Mouse (Mus musculus): ENCODE results near the gene Polr2g. TPM values are rescaled to one million over a fixed set of nuclear protein-coding genes. Genes with fewer than 3 reads are reported as not detected.
"Not testable (repeated sequence)": the region's sequence is repeated elsewhere in the genome, so short reads cannot be mapped to it uniquely, and the experiment has no call there.

Polr2g gene
- polyA plus RNA-seq, 1 experiment, result 13.5 TPM

DNA sequence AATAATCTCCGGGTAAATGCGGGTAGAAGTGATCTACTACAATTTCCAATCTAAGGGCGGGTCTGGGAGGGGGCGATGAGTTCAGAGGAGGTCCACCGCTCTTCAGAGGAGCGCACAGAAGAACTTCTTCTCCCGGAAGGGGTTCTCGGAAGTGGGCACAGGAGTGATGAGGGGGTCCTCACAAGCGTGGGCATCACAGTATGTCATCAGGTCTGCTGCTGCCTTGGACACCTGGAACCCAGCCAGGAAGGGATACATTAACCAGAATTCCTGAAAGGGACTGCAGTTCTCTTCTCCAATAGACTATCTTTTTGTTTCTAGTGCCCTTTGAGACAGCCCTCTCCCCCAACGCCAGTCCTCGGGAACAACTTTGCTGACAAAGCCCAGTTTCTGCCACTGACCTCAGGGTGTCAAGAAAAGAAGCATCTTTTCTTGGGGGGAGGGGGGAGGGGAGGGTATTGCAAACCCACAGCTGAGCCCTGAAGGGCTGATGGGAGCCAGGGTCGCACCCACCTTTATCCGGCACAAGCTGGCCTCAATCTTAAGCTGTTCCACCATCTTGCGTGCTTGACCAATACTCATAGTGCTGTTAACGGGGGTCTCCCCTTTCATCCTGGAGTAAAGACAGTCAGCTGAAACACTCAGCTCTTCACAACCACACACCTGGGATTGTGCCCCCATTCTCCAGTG is 39.8 kb upstream of the Polr2g start:
- peaks cover 14% of the 10 kb centered on the region for H3K4me1 ChIP-seq (ENCODE audit: control insufficient read depth, insufficient read depth, insufficient read length, low read length)
- no peak overlapping the region for H3K27ac ChIP-seq (ENCODE audit: insufficient read depth, low read depth, low read length)
- WGBS, result 24% methylated on average over 15 of the region's 15 CpGs
- TF ChIP-seq CTCF (IDR thresholded peaks at IDR 0.05; ENCODE audit: extremely low read depth, insufficient read length, insufficient replicate concordance, low read depth, low read length) (no peak), POLR2A (IDR thresholded peaks at IDR 0.05; ENCODE audit: low read depth, low read length) (no peak)
- H3K36me3 ChIP-seq (ENCODE audit: control insufficient read depth, insufficient read depth, low read length), result peaks cover 10% of the 10 kb centered on the region
- peak overlapping the region; percentile 95 for H3K4me3 ChIP-seq (ENCODE audit: low read depth, low read length)
- no peaks in the 10 kb centered on the region for H3K27me3 ChIP-seq (ENCODE audit: control insufficient read depth, insufficient read depth, low read length)

DNA sequence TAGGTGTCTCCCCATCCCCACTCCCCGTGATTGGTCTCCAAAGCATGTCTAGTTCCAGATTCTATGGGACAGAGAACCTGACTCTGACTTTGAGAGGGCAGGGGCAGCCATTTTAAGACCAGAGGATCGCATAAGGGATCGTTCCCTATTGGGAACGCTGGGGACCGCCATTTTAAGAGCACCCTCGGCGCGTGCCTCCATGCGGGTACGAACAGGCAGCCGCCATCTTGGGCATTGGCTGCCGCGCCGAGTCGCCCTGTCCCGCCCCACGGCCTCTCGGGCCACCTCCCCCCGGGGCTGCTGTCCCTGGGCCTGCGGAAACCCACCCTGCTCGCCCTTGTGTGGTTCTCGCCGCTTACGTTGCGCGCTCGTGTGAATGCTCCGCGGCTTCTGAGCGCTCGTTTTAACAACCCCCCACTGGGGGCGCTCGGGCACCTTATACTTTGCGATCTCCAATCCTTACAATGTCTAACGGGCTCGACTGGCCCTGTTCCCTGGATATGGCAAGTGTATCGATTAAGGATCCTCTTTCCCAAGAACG is 38.9 kb upstream of the Polr2g start, which contains the start of gene Bscl2:
Gene Bscl2, plus strand, starts transcription at position 217 of the 541 bp plus-strand sequence.
- TF ChIP-seq POLR2A (IDR thresholded peaks at IDR 0.05; ENCODE audit: low read depth, low read length) (peak; percentile 19), CTCF (IDR thresholded peaks at IDR 0.05; ENCODE audit: extremely low read depth, insufficient read length, insufficient replicate concordance, low read depth, low read length) (peak; percentile 67; the same call in 1 of the 2 replicates)
- peaks cover 17% of the 10 kb centered on the region for H3K36me3 ChIP-seq (ENCODE audit: control insufficient read depth, insufficient read depth, low read length)
- H3K4me3 ChIP-seq (ENCODE audit: low read depth, low read length), result peak within 1 kb of the TSS; percentile 95
- no peaks in the 10 kb centered on the region for H3K27me3 ChIP-seq (ENCODE audit: control insufficient read depth, insufficient read depth, low read length)
- peak within 1 kb of the TSS; percentile 65 for H3K27ac ChIP-seq (ENCODE audit: insufficient read depth, low read depth, low read length)
- WGBS, result under 1% methylated on average over 38 of the region's 38 CpGs
- peaks cover 14% of the 10 kb centered on the region for H3K4me1 ChIP-seq (ENCODE audit: control insufficient read depth, insufficient read depth, insufficient read length, low read length)

DNA sequence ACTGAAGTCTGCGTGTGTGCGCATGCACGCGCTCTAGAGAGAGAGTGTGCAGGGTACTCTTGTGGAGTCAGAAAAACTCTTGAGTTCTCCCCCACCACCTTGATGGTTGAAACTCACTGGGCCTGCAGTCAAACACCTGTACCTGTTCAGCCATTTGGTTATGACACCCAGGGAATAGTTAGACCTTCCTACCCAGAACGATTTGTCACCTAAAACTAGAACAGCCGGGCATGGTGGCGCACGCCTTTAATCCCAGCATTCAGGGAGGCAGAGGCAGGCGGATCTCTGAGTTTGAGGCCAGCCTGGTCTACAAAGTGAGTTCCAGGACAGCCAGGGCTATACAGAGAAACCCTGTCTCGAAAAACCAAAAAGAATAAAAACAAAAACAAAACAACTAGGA is 38.0 kb upstream of the Polr2g start:
- not testable (repeated sequence) for H3K27ac ChIP-seq (ENCODE audit: insufficient read depth, low read depth, low read length); H3K27me3 ChIP-seq (ENCODE audit: control insufficient read depth, insufficient read depth, low read length)
- WGBS, result 94% methylated on average over 10 of the region's 10 CpGs

DNA sequence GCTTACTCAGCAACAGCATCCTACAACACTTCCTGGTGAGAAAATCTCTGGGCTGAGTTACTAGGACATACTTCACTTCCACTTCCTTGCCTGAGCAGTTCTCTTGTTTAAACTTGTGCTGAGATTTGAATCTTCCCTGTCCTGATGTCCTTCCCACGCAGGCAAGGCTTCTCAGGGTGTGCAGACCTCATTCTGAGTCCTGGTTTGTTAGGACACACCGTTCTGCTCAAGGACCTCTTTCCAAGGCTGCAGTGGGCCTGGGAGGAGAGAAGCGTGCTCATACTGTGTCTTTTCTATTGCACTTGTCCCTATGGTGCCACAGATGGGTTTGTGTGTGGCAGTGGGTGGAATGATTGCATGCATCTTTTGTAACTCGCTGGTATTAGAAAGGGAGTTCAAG is 34.6 kb upstream of the Polr2g start:
- no peak overlapping the region for H3K27ac ChIP-seq (ENCODE audit: insufficient read depth, low read depth, low read length)
- WGBS, result 87% methylated on average over 4 of the region's 4 CpGs
- H3K36me3 ChIP-seq (ENCODE audit: control insufficient read depth, insufficient read depth, low read length), result peaks cover 60% of the 10 kb centered on the region

More for the DNA sequence above, 38.0 kb upstream of the Polr2g start:
- Histone ChIP-seq H3K36me3 (ENCODE audit: control insufficient read depth, insufficient read depth, low read length) (peaks cover 27% of the 10 kb centered on the region), H3K4me1 (ENCODE audit: control insufficient read depth, insufficient read depth, insufficient read length, low read length) (peaks cover 14% of the 10 kb centered on the region)
- not testable (repeated sequence) for H3K4me3 ChIP-seq (ENCODE audit: low read depth, low read length)

DNA sequence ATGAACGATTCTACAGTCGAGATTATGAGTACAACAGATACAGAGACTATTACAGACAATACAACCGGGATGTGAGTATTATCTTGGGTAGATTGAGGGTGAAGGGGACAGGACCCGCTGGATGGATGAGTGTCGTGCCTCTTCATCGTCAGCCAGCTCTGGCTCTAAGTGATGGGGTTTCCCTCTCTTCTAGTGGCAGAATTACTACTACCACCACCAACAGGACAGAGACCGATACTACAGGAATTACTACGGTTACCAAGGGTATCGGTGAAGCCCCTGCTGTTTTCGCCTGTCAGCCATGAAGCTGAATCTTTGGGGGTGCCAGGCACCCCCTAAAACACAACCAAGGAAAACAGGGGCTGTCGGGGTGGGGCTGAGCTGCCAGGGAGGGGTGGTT is 32.9 kb upstream of the Polr2g start:
- H3K4me3 ChIP-seq (ENCODE audit: low read depth, low read length), result no peak overlapping the region
- H3K27me3 ChIP-seq (ENCODE audit: control insufficient read depth, insufficient read depth, low read length), result no peaks in the 10 kb centered on the region
- H3K36me3 ChIP-seq (ENCODE audit: control insufficient read depth, insufficient read depth, low read length), result peaks cover 73% of the 10 kb centered on the region
- no peaks in the 10 kb centered on the region for H3K4me1 ChIP-seq (ENCODE audit: control insufficient read depth, insufficient read depth, insufficient read length, low read length)
- no peak overlapping the region for H3K27ac ChIP-seq (ENCODE audit: insufficient read depth, low read depth, low read length)
- TF ChIP-seq CTCF (IDR thresholded peaks at IDR 0.05; ENCODE audit: extremely low read depth, insufficient read length, insufficient replicate concordance, low read depth, low read length) (no peak), POLR2A (IDR thresholded peaks at IDR 0.05; ENCODE audit: low read depth, low read length) (no peak)
- WGBS, result 86% methylated on average over 11 of the region's 11 CpGs

More for the DNA sequence above, 34.6 kb upstream of the Polr2g start:
- TF ChIP-seq CTCF (IDR thresholded peaks at IDR 0.05; ENCODE audit: extremely low read depth, insufficient read length, insufficient replicate concordance, low read depth, low read length) (no peak), POLR2A (IDR thresholded peaks at IDR 0.05; ENCODE audit: low read depth, low read length) (no peak)
- H3K4me1 ChIP-seq (ENCODE audit: control insufficient read depth, insufficient read depth, insufficient read length, low read length), result peaks cover 3% of the 10 kb centered on the region; the same call in 1 of the 2 replicates
- no peaks in the 10 kb centered on the region for H3K27me3 ChIP-seq (ENCODE audit: control insufficient read depth, insufficient read depth, low read length)
- H3K4me3 ChIP-seq (ENCODE audit: low read depth, low read length), result no peak overlapping the region

DNA sequence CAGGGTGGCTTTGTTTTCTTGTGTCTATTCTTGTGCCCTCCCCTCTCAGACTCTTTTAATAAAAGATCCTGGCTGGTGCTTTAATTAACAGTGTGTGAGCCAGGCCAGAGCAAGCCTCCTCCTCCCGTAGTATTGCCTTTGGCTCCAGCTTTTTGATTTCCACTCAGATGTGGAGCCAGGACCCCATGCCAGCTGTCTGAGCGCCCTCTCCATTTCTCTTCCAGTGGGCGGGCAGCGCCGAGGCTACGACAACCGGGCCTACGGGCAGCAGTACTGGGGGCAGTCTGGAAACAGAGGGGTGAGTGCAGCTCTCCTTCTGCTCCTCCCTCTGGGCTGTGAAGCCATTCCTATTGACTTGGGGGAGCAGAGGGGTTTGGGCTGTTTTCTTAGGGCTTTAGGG is 32.3 kb upstream of the Polr2g start:
- TF ChIP-seq CTCF (IDR thresholded peaks at IDR 0.05; ENCODE audit: extremely low read depth, insufficient read length, insufficient replicate concordance, low read depth, low read length) (no peak), POLR2A (IDR thresholded peaks at IDR 0.05; ENCODE audit: low read depth, low read length) (no peak)
- H3K4me3 ChIP-seq (ENCODE audit: low read depth, low read length), result no peak overlapping the region
- 95% methylated on average over 8 of the region's 8 CpGs for WGBS
- H3K27ac ChIP-seq (ENCODE audit: insufficient read depth, low read depth, low read length), result no peak overlapping the region
- H3K27me3 ChIP-seq (ENCODE audit: control insufficient read depth, insufficient read depth, low read length), result no peaks in the 10 kb centered on the region
- H3K36me3 ChIP-seq (ENCODE audit: control insufficient read depth, insufficient read depth, low read length), result peaks cover 78% of the 10 kb centered on the region
- no peaks in the 10 kb centered on the region for H3K4me1 ChIP-seq (ENCODE audit: control insufficient read depth, insufficient read depth, insufficient read length, low read length)

DNA sequence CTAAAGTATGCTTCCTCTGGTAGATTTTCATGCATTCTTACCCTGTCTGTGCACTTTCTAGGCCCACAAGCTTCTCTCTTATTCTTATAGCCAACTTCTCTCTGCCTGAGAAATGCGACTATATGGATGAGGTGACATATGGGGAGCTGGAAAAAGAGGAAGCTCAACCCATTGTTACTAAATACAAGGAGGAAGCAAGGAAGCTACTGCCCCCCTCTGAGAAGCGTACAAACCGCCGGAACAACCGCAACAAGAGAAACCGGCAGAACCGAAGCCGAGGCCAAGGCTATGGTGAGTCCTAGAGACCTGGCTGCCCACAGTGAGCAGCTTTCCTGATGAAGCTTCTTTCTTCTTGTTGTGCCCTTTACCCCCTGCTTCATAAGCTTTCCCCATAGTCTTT is 31.3 kb upstream of the Polr2g start, which contains the start of gene AC129217.1:
Gene AC129217.1, plus strand, starts transcription at position 114 of the 400 bp plus-strand sequence.
- 86% methylated on average over 8 of the region's 8 CpGs for WGBS

More for the DNA sequence above, 31.3 kb upstream of the Polr2g start, which contains the start of gene AC129217.1:
- H3K36me3 ChIP-seq (ENCODE audit: control insufficient read depth, insufficient read depth, low read length), result peaks cover 83% of the 10 kb centered on the region
- TF ChIP-seq CTCF (IDR thresholded peaks at IDR 0.05; ENCODE audit: extremely low read depth, insufficient read length, insufficient replicate concordance, low read depth, low read length), result no peak
- TF ChIP-seq POLR2A (IDR thresholded peaks at IDR 0.05; ENCODE audit: low read depth, low read length), result no peak
- H3K27me3 ChIP-seq (ENCODE audit: control insufficient read depth, insufficient read depth, low read length), result no peaks in the 10 kb centered on the region
- H3K27ac ChIP-seq (ENCODE audit: insufficient read depth, low read depth, low read length), result no peak within 1 kb of the TSS
- no peak within 1 kb of the TSS for H3K4me3 ChIP-seq (ENCODE audit: low read depth, low read length)
- no peaks in the 10 kb centered on the region for H3K4me1 ChIP-seq (ENCODE audit: control insufficient read depth, insufficient read depth, insufficient read length, low read length)
